Mouse (Mus musculus): Measurements from ENCODE around the gene Pik3c2g.

GRCm38 (mm10) chr6:139746758-139747479 lies 159.9 kb downstream of the Pik3c2g start:
- no peak for TF ChIP-seq CTCF (IDR thresholded peaks at IDR 0.05; ENCODE audit: low read depth, low read length)
- TF ChIP-seq POLR2A (IDR thresholded peaks at IDR 0.05; ENCODE audit: borderline replicate concordance, low read depth, low read length), result no peak
